Mouse (Mus musculus) pancreas, adult 10 weeks (tissue): ENCODE measurements around the gene Cwc15. TPM values are rescaled to one million over a fixed set of nuclear protein-coding genes. Genes with fewer than 3 reads are reported as not detected.

ENCODE experiments used
- polyA plus RNA-seq: library from polyadenylated mRNA; stranded (reverse); fragments of 350-450 nt; fragmentation: Illumina TruSeq; extraction: RNeasy Lipid Tissue Mini Kit (QIAGEN cat#74804); gene quantifications from one replicate; pipeline ENCODE4 v1.2.3, GENCODE M21; 2015; ENCODE audit warnings: low read depth, low replicate concordance; ENCODE audit not compliant: insufficient read depth

Cwc15 gene
- 41.1 TPM for polyA plus RNA-seq

GRCm38 (mm10) chr9:14500023-14500915 is at the start of gene Cwc15, which contains the start of gene Kdm4d:
Gene Cwc15, plus strand, starts transcription at chr9:14500617.
Gene Kdm4d, minus strand, starts transcription at chr9:14500482.

Other genes with a start within 250 kb of the Cwc15 start
- 3.0 TPM for gene Sesn3, start 225.6 kb upstream of the Cwc15 start, polyA plus RNA-seq
- 6.4 TPM for gene Endod1, start 119.1 kb upstream of the Cwc15 start, polyA plus RNA-seq
- gene Kdm4d, start 135 bp upstream of the Cwc15 start, polyA plus RNA-seq = not detected
- gene Amotl1, start 144.4 kb downstream of the Cwc15 start, polyA plus RNA-seq = 10.3 TPM
- gene Piwil4, start 240.1 kb downstream of the Cwc15 start, polyA plus RNA-seq = not detected